Mouse (Mus musculus) c-Kit-positive CD71-positive TER-119-positive erythroid progenitor cells, embryonic 14.5 days (primary cell): Measurements from ENCODE around the gene Cbx5.
"Not testable (repeated sequence)": the region's sequence is repeated elsewhere in the genome, so short reads cannot be mapped to it uniquely, and the experiment has no call there.

Experiments used
- DNase-seq: peaks from one replicate; pipeline ENCODE4 v3.0.0-alpha.2; 2013; ENCODE audit warnings: low spot score

The Cbx5 gene

GRCm38 (mm10) chr15:103250195-103250740 lies 10.7 kb upstream of the Cbx5 start:
- DNase-seq: no peak

DNA sequence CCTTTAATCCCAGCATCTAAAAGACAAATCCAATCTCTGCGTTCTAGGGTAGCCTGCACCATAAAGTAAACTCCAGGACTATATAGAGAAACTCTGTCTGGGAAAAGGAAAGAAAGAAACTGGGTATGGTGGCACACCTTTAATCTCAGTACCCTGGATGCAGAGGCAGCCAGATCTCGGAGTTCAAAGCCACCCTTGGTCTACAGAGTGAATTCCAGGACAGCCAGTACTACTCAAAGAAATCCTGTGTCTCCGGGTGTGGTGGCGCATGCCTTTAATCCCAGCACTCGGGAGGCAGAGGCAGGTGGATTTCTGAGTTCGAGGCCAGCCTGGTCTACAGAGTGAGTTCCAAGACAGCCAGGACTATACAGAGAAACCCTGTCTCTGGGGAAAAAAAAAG lies 9.9 kb upstream of the Cbx5 start:
- not testable (repeated sequence) for DNase-seq

DNA sequence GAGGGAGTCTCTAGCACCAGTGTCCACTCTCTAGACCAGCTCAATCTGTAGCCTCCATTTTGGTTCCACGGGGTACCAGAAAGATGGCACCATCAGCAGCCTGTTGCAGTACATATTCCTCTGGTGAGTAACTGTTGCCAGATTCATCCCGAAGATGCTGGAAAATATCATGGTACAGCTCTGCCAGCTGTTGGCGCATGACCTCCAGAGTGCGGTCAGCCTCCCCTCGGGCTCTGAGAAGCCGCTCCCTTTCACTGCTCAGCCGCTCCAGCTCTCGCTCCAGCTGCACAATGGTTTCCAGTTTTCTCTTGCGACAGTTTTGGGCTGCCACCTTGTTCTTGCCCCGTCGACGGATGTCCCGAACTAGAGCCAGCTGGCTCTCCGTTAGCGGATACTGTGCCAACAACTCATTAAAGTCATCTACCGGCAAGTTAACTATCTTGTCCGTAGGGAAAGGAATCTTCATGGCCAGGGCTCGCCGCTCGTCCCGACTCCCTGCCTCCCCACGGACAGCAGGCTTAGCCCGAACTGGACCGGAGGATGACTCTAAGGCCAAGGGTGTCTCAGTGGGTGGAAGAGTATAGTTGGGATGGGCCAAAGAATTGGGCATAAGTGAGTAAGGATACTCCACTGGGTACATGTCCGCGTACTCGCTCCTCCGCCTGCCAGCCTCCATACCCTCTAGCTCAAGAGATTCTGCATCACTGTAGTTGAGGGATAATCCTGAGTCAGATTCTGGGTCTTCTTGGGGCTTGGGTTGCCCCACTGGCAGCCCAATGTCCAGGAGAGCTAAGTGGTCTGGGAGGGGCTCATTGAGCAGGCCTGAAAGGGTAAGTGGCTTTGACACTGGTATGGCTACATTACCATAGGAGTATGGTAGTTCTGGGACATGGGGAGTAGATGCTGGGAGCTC lies 9.0 kb upstream of the Cbx5 start:
- DNase-seq: no peak

GRCm38 (mm10) chr15:103247782-103248400 lies 8.3 kb upstream of the Cbx5 start:
- no peak for DNase-seq

DNA sequence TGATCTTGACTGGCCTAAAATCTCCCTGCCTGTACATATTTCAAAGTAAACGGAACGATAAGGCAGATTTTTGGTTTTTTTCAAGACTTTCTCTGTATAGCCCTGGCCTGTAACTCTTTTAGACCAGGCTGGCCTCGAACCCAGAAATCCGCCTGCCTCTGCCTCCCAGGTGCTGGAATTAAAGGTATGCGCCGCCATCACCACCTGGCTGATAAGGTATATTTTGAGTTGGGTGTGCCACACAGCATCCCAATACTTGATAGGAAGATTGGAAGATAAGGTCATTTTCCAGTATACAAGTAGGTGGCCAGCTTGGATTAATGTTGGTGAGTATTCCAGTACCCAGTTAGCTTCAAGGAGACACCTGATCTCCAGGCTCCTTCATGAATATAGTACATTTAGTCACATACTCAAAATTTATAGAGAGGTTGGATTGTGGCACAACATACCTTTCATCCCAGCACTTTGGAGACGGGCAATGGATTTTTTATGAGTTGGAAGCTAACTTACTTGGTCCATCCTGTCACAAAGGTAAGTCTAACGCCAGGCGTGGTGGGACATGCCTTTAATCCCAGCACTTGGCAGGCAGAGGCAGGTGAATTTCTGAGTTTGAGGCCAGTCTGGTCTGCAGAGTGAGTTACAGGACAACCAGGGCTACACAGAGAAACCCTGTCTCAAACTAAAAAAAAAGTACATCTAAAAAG lies 7.6 kb upstream of the Cbx5 start:
- no peak for DNase-seq

DNA sequence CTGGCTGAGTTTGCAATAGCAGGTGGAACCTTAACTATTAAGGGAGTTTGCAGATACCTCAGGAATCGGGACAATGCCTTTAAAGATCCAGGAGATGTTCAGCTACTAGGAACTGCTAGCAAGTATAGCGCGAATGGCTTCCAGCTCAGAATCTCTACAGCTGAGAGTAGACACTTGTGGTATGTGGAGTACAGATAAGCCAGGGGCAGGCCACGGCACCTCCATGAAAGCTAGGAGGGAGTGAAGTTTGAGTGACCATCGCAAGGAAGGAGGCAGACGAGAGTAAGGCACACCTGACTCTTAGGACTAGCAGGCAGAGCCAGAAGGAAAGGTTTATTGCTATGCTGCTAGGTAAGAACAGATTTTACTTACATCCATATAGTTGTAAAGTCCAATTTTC lies 6.0 kb upstream of the Cbx5 start:
- DNase-seq: peak; percentile 47

DNA sequence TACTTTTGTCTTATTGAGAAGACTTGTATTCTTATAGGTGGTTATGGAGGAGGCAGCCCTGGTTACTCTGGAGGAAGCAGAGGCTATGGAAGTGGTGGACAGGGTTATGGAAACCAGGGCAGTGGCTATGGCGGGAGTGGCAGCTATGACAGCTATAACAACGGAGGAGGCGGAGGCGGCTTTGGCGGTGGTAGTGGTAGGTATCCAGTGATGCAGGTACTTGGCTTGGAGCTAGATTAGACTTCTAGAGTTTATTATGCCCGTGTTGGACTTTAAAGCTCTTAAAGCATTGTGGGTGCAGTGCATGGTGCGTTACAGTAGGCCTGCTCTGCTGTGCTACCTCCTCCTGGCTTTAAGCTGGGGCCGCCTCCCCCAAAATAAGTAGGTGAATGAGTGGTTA lies 3.3 kb upstream of the Cbx5 start:
- DNase-seq: no peak

DNA sequence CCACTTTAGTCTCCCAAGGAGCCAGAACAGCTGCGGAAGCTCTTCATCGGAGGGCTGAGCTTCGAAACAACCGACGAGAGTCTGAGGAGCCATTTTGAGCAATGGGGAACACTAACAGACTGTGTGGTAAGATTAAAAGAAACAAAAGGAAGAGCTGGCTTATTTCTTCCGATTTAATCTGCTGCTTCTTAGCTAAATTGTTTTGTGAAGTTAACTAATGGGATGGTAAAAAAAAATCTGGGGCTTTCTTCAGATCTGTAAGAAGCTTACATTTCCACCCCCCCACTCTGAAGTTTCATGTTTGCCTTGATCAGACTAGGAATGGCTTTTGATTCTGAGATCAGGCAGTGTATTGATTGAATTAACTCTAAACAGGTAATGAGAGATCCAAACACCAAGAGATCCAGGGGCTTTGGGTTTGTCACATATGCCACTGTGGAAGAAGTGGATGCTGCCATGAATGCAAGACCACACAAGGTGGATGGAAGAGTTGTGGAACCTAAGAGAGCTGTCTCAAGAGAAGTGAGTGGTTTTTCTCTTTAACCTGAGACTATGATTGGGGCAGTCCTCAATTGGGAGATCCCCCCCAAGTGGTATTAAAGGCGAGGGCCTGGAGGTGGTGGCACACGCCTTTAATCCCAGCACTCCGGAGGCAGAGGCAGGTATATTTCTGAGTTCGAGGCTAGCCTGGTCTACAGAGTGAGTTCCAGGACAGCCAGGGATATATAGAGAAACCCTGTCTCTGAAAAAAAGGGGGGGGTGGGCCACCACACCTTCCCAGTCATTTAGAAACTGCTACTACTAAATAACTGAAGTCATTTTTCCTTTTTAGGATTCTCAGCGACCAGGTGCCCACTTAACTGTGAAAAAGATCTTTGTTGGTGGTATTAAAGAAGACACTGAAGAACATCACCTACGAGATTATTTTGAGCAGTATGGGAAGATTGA lies 1.7 kb upstream of the Cbx5 start:
- not testable (repeated sequence) for DNase-seq

- peak; percentile 98 for DNase-seq
These were observed 778 bp upstream of the Cbx5 start, which contains the start of gene Hnrnpa1 for GRCm38 (mm10) chr15:103240160-103241028. Gene Hnrnpa1, plus strand, starts transcription at chr15:103240432.

GRCm38 (mm10) chr15:103239130-103239684 lies 409 bp downstream of the Cbx5 start:
- peak; percentile 98 for DNase-seq

GRCm38 (mm10) chr15:103237295-103237694 lies 2.3 kb downstream of the Cbx5 start:
- DNase-seq: no peak

DNA sequence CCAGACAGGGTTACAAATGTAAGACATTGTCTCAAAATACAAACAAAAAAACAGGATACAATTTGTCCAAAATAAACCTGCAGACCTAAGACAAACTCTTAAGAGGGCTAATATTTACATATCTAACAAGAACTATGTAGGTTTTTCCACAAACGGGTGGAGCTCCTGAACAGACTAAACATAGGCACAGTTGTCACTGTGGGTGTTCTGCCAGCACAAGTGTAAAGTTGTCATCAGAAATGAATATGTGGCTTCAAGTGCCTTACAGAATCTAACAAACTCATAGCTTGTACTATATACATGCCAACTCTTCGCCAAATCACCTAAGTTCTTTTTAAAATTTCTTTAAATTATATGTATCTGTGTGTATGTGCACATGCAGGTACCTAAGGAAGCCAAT lies 6.5 kb downstream of the Cbx5 start:
- no peak for DNase-seq

- no peak for DNase-seq
These were observed 10.7 kb downstream of the Cbx5 start for GRCm38 (mm10) chr15:103228904-103229303.

DNA sequence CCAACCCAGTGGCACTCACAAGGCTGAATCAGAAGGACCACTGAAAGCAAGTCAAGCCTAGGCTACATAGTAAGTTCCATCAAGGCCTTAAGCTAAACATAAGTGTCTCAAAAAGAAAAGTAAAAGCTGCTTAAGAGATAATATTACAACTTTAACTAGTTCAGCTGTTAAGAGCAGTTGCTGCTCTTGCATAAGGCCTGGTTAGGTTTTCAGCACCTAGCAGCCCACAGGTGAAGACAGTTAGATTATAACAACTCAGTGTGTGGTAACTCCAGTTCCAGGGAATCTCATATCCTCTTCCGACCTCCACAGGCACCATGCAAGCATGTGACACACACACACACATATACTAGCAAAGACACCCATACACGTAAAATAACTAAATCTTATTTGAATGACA lies 12.0 kb downstream of the Cbx5 start:
- no peak for DNase-seq

GRCm38 (mm10) chr15:103227022-103227421 lies 12.6 kb downstream of the Cbx5 start:
- no peak for DNase-seq

- DNase-seq: no peak
These were observed 15.5 kb downstream of the Cbx5 start for GRCm38 (mm10) chr15:103224161-103224560.

DNA sequence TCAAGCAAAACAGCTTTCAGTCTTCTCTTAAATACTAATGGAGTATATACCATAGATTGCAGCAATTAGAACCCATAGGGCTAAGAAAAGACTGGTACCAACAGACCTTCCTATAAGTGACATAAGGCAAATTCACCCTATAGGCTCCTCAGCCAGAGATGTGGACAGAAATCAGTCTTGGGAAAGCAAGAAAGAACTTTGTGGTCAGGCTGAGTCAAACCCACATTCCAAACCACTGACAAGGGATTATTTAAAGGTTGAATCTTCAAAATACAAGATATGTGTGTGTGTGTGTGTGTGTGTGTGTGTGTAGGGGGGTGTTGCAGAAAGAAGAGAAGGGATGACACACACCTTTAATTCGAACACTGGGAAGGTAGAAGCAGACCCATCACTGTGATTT lies 18.2 kb downstream of the Cbx5 start:
- no peak for DNase-seq

GRCm38 (mm10) chr15:103220785-103221184 lies 18.8 kb downstream of the Cbx5 start:
- no peak for DNase-seq

DNA sequence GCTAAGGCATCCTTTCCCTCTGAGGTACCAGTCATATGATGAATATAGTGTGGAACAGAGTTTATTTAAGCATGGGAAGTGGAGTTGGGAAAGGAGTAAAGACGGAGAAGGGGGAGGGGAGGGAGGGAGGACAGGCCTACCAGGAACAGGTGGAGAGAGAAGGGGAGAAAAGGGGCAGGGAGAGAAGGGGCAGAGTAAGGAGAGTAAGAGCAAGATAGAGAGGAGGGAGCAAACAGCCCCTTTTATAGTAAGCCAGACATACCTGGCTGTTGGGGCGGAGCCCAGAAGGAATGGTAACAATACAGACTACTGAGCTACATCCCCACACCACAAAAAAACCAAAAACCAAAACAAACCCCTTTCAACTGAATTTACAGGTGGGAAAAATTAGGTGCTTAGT lies 23.6 kb downstream of the Cbx5 start:
- no peak for DNase-seq
